Mouse (Mus musculus) kidney, embryonic 14.5 days (tissue): ENCODE data around the gene Ccdc92b. TPM values are rescaled to one million over a fixed set of nuclear protein-coding genes. Genes with fewer than 3 reads are reported as not detected.

Experiments
- ATAC-seq: fragments of 200-750 bp; cut with Nextera tagmentation; 2 replicates; pipeline ENCODE4 v1.8.0; 2017; ENCODE audit warnings: moderate number of reproducible peaks, mild to moderate bottlenecking, moderate TSS enrichment, moderate library complexity; ENCODE audit not compliant: low FRiP score, low TSS enrichment
- H3K27ac ChIP-seq: fragments of 300-500 bp; sonication (generic); 2 replicates; pipeline ENCODE4 v1.5.1; 2014; ENCODE audit warnings: low read depth, mild to moderate bottlenecking, low read length, moderate library complexity, mixed read lengths
- H3K27me3 ChIP-seq: fragments of 300-500 bp; sonication (generic); 2 replicates; pipeline ENCODE4 v1.6.1; 2014; ENCODE audit warnings: mild to moderate bottlenecking, low read length; ENCODE audit not compliant: control insufficient read depth, insufficient read depth
- H3K36me3 ChIP-seq: fragments of 300-500 bp; sonication (generic); 2 replicates; pipeline ENCODE4 v1.6.1; 2014; ENCODE audit warnings: low read length, mixed read lengths; ENCODE audit not compliant: control insufficient read depth, insufficient read depth
- H3K4me1 ChIP-seq: fragments of 300-500 bp; sonication (generic); 2 replicates; pipeline ENCODE4 v1.6.1; 2014; ENCODE audit warnings: low read length, mixed read lengths; ENCODE audit not compliant: control insufficient read depth, insufficient read depth
- H3K4me2 ChIP-seq: fragments of 300-500 bp; sonication (generic); replicated peaks from 2 replicates; pipeline ENCODE4 v1.6.1; 2014; ENCODE audit warnings: low read depth, mild to moderate bottlenecking, low read length
- H3K4me3 ChIP-seq: fragments of 300-500 bp; sonication (generic); 2 replicates; pipeline ENCODE4 v1.5.1; 2014; ENCODE audit warnings: mild to moderate bottlenecking, low read length
- H3K9ac ChIP-seq: fragments of 300-500 bp; sonication (generic); 2 replicates; pipeline ENCODE4 v1.6.1; 2014; ENCODE audit warnings: low read depth, mild to moderate bottlenecking, low read length, moderate library complexity
- H3K9me3 ChIP-seq: fragments of 300-500 bp; sonication (generic); 2 replicates; pipeline ENCODE4 v1.6.1; 2016; ENCODE audit warnings: low read length; ENCODE audit not compliant: control insufficient read depth
- WGBS: fragments of 180-500 bp; shearing (Covaris S2); extraction: QIAGEN DNeasy Blood & Tissue Kit; methylation state at CpG from one replicate; pipeline ENCODE4 v1.1.7; 2014; 5-methylcytosine and 5-hydroxymethylcytosine counted together
- polyA plus RNA-seq: library from polyadenylated mRNA; unstranded; fragments of >200 nt; fragmentation: Nextera tagmentation; extraction: Ambion mirVana; gene quantifications from 2 replicates; pipeline ENCODE4 v1.2.1, GENCODE M21; 2014

The Ccdc92b gene
- polyA plus RNA-seq, 1 experiment from 2014 or later: 0.12 TPM

- ATAC-seq: no peak
- Histone ChIP-seq H3K36me3 (no peaks in the 10 kb centered on the region), H3K4me3 (no peak overlapping the region), H3K27ac (no peak overlapping the region), H3K9me3 (no peaks in the 10 kb centered on the region), H3K4me2 (no peak overlapping the region), H3K9ac (no peak overlapping the region), H3K27me3 (no peaks in the 10 kb centered on the region), H3K4me1 (peaks cover 30% of the 10 kb centered on the region)
- 80% methylated on average over 1 of the region's 1 CpGs for WGBS
Observed at GRCm38 (mm10) chr11:74647966-74648365, 28.6 kb downstream of the Ccdc92b start.

DNA sequence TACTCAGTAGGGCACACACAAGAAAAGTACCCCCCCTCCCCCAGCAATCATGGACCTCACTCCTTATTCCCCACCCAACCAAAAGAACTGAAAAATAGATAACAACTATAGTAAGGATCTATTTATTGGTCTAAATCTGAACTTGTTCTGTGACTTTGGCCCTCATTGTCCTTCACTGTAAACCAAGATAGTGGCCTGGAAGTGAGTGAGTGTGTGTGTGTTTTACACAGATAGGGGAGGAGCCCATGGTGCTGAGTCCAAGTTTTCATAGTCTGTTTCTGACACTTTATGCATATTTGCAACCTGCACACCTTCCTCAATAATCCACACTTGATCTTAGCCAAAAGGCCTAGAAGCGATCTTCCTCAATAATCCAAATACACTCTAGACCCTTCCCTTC, 29.3 kb downstream of the Ccdc92b start:
- Histone ChIP-seq H3K27ac (peak overlapping the region; percentile 13; the same call in 1 of the 2 replicates), H3K4me1 (peaks cover 37% of the 10 kb centered on the region), H3K36me3 (no peaks in the 10 kb centered on the region), H3K9ac (peak overlapping the region; percentile 90; the same call in 1 of the 2 replicates), H3K4me3 (peak overlapping the region; percentile 98), H3K9me3 (no peaks in the 10 kb centered on the region), H3K4me2 (peak overlapping the region; percentile 90), H3K27me3 (no peaks in the 10 kb centered on the region)
- peak; percentile 1; the same call in 1 of the 2 replicates for ATAC-seq
- WGBS: 8% methylated on average over 1 of the region's 1 CpGs

DNA sequence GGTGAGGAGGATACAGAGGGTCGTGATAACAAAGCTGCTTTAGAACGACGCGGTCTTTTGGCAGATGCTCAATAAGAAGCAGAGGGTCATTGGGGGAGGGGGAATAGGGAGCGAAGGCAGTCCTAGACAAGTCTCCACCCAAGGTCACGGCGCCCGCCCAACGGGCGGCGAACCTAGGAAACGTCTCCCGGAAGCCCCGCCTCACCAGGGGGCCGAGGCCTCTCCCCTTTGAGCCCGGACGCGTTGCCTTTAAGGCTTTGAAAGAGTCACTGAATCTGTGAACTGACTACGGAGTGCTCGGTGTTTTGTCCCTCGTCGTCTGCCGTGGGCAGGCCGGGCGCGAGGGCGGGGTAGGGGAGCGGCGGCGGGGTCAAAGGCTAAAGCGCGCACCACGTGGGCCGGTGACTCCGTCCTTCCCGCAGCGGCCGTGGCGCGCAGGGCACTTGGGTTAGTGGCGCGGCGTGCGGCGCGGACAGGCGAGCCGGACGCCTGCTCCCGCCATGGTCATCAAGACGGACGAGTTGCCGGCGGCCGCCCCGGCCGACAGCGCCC, 29.8 kb downstream of the Ccdc92b start, which contains the start of gene Cluh:
Cluh (plus strand) TSS at position 401 of the 552 bp plus-strand sequence.
- peak within 1 kb of the TSS; percentile 81 for H3K27ac ChIP-seq
- peak; percentile 94 for ATAC-seq
- peaks cover 39% of the 10 kb centered on the region for H3K4me1 ChIP-seq
- peak within 1 kb of the TSS; percentile 98 for H3K4me3 ChIP-seq
- H3K36me3 ChIP-seq: no peaks in the 10 kb centered on the region
- H3K4me2 ChIP-seq: peak within 1 kb of the TSS; percentile 90
- under 1% methylated on average over 58 of the region's 58 CpGs for WGBS
- no peaks in the 10 kb centered on the region for H3K27me3 ChIP-seq
- peak within 1 kb of the TSS; percentile 90 for H3K9ac ChIP-seq
- H3K9me3 ChIP-seq: no peaks in the 10 kb centered on the region

GRCm38 (mm10) chr11:74649647-74650551, 30.5 kb downstream of the Ccdc92b start:
- under 1% methylated on average over 52 of the region's 53 CpGs for WGBS
- H3K9ac ChIP-seq: peak overlapping the region; percentile 90
- peak; percentile 52 for ATAC-seq

GRCm38 (mm10) chr11:74650576-74651100, 31.2 kb downstream of the Ccdc92b start:
- peak overlapping the region; percentile 90 for H3K4me2 ChIP-seq
- no peaks in the 10 kb centered on the region for H3K36me3 ChIP-seq
- peak overlapping the region; percentile 98 for H3K4me3 ChIP-seq
- no peaks in the 10 kb centered on the region for H3K27me3 ChIP-seq
- no peaks in the 10 kb centered on the region for H3K9me3 ChIP-seq
- H3K27ac ChIP-seq: peak overlapping the region; percentile 81; the same call in 1 of the 2 replicates
- 46% methylated on average over 4 of the region's 4 CpGs for WGBS
- H3K9ac ChIP-seq: peak overlapping the region; percentile 90
- ATAC-seq: no peak
- H3K4me1 ChIP-seq: peaks cover 39% of the 10 kb centered on the region

More at GRCm38 (mm10) chr11:74649647-74650551, 30.5 kb downstream of the Ccdc92b start:
- Histone ChIP-seq H3K4me3 (peak overlapping the region; percentile 98), H3K27me3 (no peaks in the 10 kb centered on the region), H3K4me1 (peaks cover 39% of the 10 kb centered on the region), H3K36me3 (no peaks in the 10 kb centered on the region), H3K9me3 (no peaks in the 10 kb centered on the region), H3K27ac (peak overlapping the region; percentile 81), H3K4me2 (peak overlapping the region; percentile 90)

DNA sequence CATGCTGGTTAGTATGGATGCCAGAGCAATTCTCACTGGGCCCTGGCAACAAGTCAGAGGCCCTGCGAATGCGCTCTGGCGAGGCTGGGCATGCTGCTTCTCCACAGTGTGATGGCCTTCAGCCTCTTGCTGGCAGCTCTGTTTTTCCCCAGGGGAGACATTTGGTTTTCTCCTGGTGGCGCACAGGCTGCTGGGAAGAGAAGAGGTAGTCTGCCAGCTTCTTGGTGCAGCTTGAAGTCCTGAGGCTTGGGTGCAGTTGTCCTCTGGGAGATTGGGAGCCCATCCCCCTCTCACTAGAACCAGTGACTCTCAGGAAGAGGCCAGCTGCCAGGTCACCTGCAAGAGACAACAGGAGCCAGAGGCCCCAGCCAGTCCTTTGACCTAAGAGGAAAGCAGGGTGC, 33.4 kb downstream of the Ccdc92b start:
- H3K27ac ChIP-seq: no peak overlapping the region; the same call in 1 of the 2 replicates
- H3K36me3 ChIP-seq: peaks cover 13% of the 10 kb centered on the region
- peaks cover 39% of the 10 kb centered on the region for H3K4me1 ChIP-seq
- no peak overlapping the region for H3K4me3 ChIP-seq
- H3K9ac ChIP-seq: no peak overlapping the region; the same call in 1 of the 2 replicates
- WGBS: 91% methylated on average over 4 of the region's 4 CpGs
- H3K9me3 ChIP-seq: peaks cover 3% of the 10 kb centered on the region; the same call in 1 of the 2 replicates
- ATAC-seq: no peak
- no peaks in the 10 kb centered on the region for H3K27me3 ChIP-seq
- no peak overlapping the region for H3K4me2 ChIP-seq

- peak overlapping the region; percentile 6; the same call in 1 of the 2 replicates for H3K27ac ChIP-seq
- 0 out of 2 replicates have a peak overlapping the region, but pooled peaks have one; percentile 29 for H3K9ac ChIP-seq
- H3K4me3 ChIP-seq: no peak overlapping the region
- H3K27me3 ChIP-seq: no peaks in the 10 kb centered on the region
- H3K9me3 ChIP-seq: peaks cover 5% of the 10 kb centered on the region; the same call in 1 of the 2 replicates
- WGBS: 18% methylated on average over 6 of the region's 6 CpGs
- ATAC-seq: no peak
- H3K4me2 ChIP-seq: no peak overlapping the region
- peaks cover 18% of the 10 kb centered on the region for H3K36me3 ChIP-seq
- H3K4me1 ChIP-seq: peaks cover 39% of the 10 kb centered on the region
Observed at GRCm38 (mm10) chr11:74653385-74653784, 34.0 kb downstream of the Ccdc92b start.

- WGBS: 85% methylated on average over 3 of the region's 3 CpGs
- Histone ChIP-seq H3K4me1 (peaks cover 27% of the 10 kb centered on the region), H3K36me3 (peaks cover 43% of the 10 kb centered on the region), H3K4me3 (no peak overlapping the region), H3K27ac (no peak overlapping the region), H3K4me2 (no peak overlapping the region), H3K9me3 (peaks cover 5% of the 10 kb centered on the region; the same call in 1 of the 2 replicates), H3K27me3 (no peaks in the 10 kb centered on the region), H3K9ac (no peak overlapping the region)
- no peak for ATAC-seq
Observed at GRCm38 (mm10) chr11:74655941-74656340, 36.5 kb downstream of the Ccdc92b start.
